Mouse (Mus musculus): Measurements from ENCODE around the gene Vsig10l.

Gene Vsig10l

DNA sequence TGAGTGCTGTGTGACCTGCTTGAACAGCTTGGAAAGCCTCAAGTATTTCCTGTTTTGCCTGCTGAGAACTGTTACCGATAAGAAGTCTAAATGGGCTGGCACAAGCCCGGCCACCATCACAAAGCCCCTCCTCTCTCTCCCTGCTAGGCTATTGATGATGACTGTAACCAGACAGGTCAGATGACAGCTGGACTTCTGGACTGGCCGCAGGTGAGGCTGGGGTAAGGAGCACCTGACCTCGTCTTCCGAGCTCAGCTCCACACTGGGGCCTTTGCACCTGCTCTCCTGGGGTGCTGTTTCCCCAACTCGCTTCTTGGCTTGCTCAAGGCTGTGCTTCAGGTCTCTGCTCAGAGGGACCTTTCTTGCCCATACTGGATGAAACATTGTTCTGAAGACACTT, 8.6 kb upstream of the Vsig10l start:
- DNase-seq (ENCODE audit: low spot score) = no peak

DNA sequence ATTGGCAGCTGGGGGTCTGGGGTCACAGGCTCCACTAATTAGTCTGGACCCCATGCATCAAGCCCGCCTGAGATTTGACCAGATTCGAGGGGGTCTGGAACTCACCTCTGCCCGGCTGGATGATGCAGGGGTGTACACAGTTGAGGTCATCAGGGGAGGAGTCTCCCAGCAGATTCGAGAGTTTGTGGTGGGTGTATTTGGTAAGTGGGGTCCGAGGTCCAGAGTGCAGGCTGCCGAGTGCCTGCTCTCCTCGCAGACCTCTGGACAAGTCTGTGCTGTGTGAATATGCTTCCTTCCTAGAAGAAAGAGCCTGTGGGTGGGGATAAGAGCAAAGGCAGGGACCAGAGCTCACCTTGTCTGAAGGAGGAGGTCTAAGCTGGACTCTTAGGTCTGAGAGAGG, 1.0 kb downstream of the Vsig10l start:
- DNase-seq (ENCODE audit: low spot score) = no peak

DNA sequence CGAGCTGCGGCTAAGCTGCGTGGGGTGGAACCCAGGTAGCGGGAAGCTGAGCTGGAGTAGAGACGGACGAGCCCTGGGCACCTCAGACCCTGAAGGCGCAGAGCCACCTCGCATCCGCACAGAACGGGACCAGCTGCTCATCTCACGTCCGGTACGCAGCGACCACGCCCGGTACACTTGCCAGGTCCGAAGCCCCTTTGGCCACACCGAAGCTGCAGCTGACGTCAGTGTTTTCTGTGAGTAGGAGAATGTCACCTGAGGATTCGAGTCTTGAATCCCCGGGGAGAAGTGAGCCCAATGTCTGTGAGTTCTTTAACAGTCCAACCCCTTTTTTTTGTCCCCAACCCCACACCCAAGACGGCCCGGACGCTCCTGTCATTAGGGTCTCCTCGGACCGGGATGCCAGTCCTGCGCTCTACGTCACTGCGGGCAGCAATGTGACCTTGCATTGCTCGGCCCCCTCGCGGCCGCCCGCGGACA, 2.0 kb downstream of the Vsig10l start:
- DNase-seq (ENCODE audit: low spot score) = peak; percentile 58

DNA sequence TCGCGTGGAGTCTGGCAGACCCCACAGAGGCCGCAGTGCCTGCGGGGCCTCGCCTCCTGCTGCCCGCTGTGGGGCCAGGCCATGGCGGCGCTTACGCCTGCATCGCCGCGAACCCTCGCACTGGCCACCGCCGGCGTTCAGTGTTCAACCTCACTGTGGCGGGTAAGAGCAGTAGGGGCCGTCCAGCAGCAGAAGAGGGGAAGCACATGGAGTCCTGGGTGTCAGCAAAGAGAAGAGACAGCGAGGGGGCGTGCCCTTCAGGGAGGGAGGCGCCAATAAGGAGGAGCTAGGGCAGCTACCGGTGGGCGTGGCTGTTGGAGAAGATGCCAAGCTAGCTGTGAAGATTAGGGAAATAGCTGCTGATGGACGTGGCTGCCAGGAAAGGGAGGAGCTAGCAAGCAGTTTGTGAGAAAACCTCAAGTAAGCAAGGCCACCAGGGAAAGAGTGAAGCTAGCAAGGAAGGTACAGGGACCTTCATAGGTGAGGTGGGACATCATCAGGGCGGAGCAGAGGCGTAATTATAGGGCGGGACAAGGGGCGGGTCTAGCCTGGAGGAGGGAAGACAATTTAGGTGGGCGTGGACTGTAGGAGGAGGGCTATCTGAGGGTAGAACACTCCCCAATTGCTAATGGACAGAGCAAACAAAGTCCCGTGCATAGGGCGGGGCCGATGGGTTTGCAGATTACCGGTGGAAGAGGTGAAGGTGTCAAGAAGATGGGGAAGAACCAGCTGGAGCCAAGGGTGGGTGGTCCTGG, 2.6 kb downstream of the Vsig10l start:
- DNase-seq (ENCODE audit: low spot score) = peak; percentile 94

DNA sequence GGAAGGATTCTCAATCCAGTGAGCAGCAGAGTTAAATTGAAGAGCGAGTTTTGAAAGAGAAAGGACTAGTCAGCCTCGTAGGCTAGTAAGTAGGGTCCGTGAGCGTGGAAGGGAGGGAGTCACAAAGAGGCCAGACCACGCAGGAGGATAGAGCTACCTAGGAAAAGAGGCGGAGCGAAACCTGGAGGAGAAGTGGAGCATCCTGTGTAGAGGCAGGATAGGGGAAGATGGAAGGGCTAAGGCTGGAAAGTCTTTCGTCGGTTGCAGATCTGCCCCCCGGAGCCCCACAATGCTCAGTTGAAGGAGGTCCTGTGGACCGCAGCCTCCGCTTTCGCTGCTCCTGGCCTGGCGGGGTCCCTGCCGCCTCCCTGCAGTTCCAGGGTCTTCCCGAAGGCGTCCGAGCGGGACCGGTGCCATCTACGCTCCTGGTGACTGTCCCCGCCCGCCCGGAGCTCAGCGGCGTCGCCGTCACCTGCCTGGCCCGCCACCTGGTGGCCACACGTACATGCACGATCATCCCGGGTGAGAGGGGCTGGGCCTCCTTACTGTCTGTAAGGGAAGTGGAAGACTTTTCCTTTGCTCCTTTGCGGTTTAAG, 3.2 kb downstream of the Vsig10l start:
- DNase-seq (ENCODE audit: low spot score) = peak; percentile 89

DNA sequence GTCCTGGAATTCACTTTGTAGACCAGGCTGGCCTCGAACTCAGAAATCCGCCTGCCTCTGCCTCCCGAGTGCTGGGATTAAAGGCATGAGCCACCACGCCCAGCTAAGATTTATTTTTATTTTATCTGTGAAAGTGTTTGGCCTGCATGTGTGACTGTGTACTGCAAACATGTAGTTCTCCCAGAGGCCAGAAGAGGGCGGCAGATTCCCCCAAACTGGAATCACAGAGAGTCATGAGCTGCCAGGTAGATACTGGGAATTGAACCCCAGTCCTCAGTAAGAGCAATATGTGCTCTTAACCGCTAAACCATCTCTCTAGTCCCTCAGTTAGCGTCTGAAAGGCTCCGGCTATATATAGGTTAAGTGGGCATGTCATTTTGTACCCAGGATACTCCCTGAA, 7.4 kb downstream of the Vsig10l start:
- DNase-seq (ENCODE audit: low spot score) = peak; percentile 17

DNA sequence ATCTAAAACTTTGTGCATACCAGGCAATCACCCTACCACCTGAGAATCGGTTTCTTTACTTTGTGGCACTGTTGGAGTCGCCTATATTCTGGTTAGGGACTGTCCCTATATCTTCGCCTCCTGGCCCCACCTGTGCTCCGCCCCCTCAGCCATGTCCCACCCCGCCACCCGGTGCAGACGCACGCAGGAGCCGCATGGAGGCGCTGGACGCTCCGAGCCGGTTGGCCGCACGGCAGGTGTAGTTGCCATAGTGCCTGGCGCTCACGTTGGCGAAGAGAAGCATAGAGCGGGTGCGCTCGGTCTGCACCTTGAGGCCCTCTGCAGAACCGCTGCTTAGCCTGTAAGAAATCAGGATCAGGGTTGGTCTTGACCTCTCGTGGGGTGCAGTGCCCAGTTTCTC, 12.8 kb downstream of the Vsig10l start:
- DNase-seq (ENCODE audit: low spot score) = peak; percentile 14

DNA sequence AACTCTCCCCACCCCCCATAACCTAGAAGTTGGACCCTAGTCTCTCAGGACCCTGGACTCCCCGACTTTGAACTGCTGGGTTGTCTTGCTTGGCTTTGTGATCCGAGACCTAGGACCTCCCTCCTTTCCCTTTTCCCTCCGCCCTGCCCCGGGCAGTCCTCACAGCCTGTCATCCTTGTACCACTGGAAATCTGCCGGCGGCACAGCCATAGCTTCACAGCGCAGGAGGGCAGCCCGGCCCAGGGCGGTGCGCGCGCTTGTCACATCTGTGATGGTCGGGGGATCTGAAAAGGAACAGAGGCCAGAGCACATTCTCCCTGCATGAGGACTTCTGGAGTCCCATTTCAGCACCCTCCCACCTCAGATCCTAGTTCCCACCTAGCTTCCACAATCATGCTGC, 13.4 kb downstream of the Vsig10l start:
- DNase-seq (ENCODE audit: low spot score) = peak; percentile 37

DNA sequence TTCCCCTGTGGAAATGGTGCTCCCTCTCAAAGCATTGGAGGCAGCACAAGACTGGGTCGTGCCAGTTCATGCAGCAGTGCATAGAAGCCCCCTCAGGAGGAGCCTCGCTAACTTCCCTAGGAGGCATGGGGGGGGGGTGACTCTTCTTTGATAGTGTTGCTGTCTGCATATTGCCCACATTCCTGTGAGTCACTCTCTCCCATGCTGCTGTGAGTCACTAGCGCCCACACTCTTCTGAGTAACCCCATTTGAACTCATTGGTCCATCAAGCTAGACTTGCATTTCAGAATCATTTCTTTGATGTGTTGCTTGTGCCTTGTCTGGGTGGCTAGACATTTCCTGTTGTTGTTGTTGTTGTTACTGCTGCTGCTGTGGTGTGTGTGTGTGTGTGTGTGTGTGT, 18.2 kb downstream of the Vsig10l start:
- DNase-seq (ENCODE audit: low spot score) = no peak

DNA sequence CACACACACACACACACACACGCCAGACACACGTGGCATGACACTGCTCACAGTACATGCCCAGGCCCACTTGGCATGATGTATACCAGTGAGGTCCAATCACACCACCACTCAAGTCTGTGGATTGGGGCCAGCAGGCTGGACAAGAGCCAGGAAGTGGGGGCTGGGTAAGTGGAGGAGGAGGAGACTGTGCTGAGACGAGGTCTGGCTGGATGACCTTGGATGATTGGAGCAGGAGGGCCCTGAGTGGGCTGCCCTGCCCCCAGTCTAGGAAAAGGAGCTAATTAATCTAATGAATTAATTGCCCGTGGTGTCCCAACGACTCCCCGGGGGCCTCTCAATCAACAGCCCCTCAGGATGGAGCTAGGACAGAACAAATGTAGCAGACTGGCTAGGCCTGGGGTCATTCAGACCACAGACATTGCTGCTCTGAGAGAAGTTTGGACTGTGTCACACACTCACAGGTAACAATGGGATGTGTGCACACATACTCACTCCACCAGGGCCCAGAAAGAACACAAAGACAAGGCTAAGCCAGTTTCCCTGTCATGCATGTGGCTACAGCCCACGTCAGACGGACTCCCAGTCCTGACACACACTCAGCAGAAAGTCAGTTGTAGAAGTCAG, 19.3 kb downstream of the Vsig10l start:
- no peak for DNase-seq (ENCODE audit: low spot score)

DNA sequence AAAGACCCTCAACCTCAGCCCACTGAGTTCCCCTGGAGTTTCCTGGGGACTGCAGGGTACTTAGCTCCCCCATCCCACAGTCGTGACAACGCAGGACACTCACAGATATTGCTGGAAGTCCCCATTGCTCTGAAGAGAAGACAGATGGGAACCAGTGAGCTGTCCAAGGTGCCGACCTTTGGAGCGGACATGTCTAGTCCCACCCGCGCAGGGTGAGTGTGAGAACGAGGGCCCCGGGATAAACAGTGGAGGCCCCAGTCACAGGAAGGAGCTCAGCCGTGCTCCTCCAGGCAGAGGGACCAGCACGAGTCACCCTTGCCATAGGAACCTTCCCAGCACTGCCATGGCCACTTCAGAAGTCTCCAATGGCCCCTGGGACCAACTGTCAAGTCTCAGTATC, 20.3 kb downstream of the Vsig10l start:
- DNase-seq (ENCODE audit: low spot score) = peak; percentile 68

DNA sequence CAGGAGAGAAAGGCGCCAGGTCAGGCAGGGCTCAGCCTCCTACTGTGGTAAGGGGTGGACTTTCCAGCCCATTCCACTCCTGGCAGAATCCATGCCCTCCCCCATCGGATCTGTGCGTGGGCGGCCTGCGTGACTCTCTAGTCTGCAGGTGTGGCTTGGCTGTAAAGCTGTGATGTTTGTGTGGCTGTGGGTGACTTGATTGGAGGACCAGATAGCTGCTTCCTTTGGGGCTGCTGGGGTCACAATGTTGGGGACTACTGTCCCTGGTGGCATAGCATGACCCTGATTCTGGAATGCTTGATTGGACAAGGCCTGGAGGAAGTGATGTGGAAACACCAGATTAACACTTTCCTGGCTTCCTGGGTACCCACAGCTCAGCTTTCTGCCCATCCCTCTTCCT, 25.7 kb downstream of the Vsig10l start:
- DNase-seq (ENCODE audit: low spot score) = no peak

DNA sequence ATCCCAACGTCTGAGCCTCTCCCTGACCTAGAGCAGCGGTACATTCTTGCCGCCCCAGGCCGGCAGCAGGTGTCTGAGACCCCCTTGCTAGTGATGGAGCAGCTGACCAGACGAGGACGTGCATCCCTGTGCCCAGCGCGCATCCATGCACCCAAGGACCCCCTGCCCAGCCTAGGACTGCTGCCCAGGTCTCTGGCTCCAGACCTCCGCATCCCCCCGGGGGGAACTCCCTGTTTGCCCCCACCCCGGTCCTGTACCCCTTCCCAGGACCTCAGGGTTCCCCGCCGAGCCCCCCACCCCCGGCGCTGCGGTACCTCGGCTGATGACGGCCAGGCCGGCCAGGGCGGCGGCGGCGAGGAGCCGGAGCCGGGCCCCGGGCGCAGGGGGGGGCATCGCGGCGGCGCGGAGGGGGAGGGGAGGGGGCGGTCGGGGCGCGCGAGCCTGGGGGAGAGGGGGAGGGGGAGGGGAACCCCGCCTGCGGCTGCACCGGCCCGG, 26.7 kb downstream of the Vsig10l start, which contains the start of gene Iglon5:
Iglon5 (minus strand) TSS at position 445 of the 495 bp plus-strand sequence.
- DNase-seq (ENCODE audit: low spot score) = peak; percentile 20

DNA sequence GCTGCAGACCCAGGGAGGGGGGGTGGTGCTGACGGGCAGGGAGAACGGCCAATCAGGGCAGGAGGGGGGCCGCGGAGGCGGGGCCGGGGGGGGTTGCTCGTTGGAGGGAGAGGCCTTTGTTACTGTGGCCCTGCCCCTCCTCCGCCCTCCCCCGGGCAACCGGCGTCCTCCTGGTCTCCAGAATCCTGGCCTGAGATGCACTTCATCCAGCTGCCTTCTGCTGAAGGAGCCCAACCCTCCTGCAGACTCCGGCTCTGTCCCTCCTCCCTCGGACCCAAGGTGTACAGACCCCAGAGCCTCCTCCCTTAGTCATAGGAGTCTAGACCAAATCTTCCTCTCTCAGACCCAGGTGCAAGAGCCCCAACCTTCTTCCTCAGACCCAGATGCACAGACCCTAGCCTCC, 27.2 kb downstream of the Vsig10l start:
- peak; percentile 69 for DNase-seq (ENCODE audit: low spot score)

DNA sequence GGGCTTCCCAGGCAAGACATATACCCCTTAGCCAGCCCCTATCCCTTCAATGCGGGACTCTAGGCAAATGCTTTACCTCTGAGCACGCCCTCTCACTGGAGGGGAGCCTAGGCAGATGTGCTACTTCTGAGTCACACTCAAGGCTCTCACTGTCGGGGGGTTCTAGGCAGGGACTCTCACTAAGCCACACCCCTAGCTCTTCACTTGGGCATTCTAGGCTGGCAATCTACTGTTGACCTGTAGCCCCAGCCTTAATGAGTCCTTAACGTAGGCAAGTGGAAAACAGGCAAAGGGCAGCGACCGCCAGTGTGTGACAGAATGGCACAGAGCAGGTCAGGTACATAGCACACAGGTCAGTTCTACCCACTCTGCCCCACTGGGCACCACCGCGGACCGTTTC, 27.9 kb downstream of the Vsig10l start:
- DNase-seq (ENCODE audit: low spot score) = no peak

DNA sequence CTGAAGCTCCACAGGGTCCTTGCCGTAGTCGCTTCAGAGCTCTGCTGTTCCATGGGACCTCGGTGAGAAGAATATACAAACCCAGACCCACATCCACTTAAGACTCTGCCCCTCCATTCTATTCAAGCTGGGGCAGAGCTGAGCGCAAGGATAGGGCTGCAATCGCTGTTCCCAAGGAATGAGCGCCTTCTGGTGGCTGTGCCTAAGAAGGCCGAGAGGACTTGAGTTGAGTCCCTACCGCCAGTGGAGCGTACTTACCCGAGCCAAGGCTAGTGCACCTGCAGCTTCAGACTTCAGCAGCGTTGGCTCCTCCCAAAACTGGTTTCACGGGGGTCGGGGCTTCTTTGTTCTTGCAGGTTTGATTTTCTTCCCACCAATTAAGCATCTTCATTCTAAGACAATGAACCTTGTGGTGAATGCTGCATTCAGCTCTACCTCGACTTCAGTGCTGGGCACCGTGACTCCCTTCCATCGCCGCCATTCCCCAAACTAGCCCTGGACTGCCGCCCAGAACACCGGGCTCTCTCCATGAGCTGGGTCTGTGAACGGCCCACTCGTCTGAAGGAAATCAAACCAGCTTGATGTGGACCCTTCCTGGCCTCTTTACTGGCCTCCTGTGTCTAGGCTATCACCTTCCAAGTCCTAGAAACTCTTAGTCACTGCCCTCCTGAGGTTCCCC, 32.5 kb downstream of the Vsig10l start:
- peak; percentile 79 for DNase-seq (ENCODE audit: low spot score)

DNA sequence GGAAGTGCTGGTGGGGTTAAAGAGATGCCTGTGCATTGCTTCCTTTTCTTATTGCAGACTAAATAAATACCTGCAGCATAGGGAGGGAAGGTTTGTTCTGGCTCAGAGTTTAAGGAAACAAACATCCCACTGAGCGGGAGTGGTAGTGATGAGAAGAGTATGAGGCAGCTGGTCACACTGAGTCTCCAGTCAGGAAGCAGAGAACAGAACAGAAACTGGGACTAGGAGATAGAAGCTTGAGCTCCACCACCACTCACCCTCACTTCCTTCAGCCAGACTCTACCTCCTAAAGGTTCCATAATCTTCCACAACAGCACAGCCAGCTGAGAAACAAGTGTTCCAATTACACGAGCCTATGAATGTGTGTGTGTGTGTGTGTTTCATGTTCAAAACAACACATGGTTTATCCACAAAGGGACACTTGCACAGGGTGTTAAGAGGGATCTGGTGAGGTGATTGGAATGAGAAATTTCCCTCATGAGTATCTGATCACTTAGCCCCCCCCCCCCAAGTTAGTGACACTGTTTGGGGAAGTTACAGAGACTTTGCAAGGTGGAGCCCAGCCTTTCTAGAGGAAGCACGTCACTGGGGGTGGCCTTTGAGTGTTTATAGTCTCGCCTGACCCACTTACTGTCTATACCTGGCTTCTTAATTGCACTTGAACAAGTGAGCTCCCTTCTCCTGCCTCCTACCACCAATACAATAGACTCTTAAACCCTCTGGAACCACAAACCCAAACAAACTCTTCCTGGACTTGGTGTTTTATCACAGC, 48.9 kb downstream of the Vsig10l start:
- DNase-seq (ENCODE audit: low spot score) = no peak

DNA sequence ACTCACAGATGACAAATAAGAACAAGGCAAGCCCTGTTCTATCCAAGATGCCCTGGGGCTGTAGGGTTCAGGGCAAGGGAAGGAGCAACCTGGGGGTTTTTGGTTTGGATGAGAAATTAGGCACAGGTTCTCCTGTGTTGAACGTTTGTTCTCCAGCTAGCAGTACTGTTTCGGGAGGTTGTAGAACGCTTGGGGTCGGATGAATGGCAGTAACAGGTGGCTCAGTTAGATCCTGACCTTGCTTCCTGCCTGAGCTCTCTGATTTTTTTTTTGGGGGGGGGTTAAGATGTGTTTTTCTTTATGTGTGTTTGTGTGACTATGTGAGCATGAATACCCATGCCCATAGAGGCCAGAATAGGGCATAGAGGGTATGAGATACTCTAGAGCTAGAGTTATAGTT, 49.6 kb downstream of the Vsig10l start:
- DNase-seq (ENCODE audit: low spot score) = no peak

DNA sequence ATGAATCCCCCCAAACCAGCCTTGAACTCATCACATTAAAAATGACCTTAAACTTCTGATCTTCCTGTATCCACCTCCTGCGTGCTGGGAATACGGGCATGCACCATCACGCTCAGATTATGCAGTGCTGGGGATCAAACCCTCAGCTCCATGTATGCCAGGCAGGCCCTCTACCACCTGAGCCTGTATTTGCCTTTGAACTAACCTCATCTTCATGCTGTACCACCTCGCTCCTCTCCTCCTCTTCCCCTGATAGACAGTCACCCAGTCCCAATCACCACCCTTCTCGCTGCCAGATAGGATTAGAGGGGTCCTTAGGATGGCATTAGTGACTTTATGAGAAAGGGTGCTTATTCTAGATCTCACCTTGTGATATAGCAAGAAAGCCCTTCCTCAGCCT, 52.1 kb downstream of the Vsig10l start:
- DNase-seq (ENCODE audit: low spot score) = no peak

DNA sequence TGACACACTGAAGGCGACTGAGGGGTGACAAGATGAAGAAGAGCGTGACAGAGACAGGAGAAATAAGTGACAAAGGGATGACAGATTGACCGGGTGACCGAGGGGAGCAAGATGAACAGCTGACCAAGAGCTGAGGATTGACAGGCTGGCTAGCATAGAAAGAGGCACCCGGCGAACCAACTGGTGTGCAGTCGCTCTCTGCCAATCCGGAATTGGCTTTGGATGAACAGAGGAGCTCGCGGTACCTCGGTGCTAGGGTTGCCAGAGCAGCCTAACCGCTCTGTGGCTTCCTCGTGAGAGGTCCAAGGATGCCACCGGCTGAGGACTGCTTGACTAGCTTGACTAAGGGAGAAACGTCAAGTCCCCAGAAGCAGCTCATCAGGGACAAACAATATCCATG, 55.4 kb downstream of the Vsig10l start:
- DNase-seq (ENCODE audit: low spot score) = no peak

Data from embryo, embryonic 10 days (tissue).